Mouse (Mus musculus) WW6 (cell line): ENCODE results near the gene Ermp1.

ENCODE experiments used
- DNase-seq: peaks from one replicate; pipeline ENCODE4 v3.0.0-alpha.2; 2013; ENCODE audit warnings: low read depth, low spot score

The Ermp1 gene

DNA sequence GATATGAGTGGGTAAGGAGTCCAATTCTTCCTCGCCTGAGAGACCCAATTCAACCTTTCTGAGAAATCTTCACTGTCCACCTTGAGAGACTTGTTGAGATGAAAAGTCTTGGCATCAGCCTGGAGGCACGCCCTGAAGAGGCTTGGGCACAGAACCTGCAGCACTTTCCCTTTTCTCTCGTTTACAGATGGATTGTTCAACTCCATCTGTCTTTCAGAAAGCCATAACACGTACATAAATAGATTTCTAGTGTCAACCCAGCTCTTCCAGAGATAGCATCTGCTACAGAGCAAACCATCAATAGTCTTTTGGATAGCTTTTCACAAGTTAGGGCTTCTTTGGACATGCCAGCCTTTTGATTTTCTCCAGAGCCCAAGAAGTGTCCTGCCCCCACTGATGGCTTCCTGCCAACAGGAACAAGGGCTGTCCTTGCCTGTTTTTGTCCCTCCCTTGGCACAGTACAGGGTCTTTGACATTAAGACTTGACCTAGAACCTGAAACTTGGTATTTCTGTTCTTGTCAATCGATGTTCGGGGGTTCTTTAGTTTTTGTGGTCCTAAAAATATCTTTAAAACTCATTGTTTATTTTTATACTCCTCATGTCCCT lies 13.9 kb upstream of the Ermp1 start:
- DNase-seq = no peak

DNA sequence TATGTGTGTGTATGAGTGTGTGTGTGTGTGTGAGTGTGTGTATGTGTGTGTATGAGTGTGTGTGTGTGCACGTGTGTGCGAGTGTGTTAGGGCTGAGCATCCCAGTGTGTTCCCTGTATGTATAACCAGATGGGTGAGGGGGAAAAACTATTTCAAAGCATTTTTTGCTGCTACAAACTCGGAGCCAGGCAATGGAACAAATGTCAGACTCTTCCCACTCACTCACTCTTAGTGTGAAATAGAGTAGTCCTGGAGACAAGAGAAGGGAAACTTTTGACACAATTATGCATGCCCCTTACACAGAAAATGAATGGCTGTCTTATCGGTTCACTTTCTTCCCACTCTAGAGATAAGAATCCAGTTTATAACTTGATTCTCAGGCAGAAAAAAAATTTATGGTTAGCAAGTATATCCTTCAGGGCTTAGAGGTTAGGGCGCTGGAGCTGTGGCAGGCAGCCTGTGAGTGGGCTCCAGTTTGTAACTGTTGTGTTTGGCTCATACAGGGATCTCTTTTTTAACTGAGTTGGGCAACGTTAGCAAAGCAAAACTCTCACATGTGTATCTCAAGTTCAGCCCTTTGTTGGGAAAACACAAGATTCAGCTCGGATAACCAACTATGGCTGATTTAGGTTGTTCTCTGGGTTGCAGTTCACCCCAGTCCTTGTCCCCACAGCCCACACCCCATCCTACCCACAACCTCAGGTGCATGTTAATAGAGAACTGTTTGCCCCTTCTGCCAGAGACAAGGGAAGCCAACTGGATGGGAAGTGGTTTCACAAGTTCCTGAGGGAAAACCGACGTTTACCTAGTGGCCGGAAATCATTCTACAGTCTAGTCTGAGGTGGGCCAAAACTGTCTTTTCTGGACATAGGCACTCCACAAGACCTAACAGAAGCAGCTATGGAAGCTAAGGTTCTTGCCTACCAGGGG lies 12.9 kb upstream of the Ermp1 start:
- no peak for DNase-seq

DNA sequence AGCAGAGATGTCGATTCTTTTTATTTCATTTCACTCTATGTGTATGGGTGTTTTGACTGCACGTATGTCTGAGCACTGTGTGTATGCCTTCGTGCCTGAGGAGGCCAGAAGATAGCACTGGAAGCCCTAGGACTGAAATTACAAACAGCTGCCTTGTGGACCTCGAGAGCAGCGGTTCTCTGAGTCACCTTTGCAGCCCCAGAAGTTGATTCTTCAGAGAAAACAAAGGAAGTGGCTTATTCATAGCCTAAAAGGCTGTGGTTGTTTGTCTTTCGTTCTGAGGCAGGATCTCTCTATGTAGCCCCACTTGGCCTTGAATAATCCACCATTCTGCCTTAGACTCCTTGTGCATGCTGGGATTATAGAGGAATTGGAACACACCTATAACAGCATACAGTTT lies 11.5 kb upstream of the Ermp1 start:
- no peak for DNase-seq

DNA sequence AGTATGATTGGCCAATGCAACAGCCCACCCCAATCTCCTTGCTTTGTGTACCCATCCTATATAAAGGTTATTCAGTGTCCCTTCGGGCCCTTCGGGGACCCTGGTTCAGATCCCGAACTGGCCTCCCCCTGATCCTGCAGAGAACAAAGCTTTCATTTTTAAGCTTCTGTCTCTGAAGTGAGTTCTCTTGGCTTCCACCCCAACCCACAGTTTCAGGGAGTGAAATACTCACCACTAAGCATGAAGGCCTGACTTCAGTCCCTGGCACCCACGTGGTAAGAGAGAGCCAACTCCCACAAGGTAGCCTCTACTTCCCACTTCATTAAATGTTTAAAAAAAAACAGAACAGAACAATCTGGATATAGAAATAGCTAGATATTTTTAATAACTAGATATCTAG lies 10.6 kb upstream of the Ermp1 start:
- no peak for DNase-seq

DNA sequence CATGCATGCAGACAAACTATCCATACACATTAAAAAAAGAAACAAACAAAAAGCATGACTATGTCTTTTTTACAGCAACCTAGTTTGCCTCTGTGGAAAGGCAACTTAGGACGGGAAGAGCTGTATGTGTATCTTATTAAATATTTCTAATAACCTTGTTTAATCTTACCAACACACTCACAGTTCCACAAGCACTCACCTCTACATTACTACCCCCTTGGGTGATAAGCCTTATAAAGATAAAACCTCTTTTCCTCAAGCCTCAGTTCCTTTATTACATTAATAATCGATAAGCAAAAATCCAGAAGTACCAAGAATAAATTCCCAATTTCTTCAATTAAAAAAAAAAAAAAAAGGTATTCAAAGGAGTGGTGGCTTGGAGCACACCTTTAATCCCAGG lies 9.3 kb upstream of the Ermp1 start:
- no peak for DNase-seq

DNA sequence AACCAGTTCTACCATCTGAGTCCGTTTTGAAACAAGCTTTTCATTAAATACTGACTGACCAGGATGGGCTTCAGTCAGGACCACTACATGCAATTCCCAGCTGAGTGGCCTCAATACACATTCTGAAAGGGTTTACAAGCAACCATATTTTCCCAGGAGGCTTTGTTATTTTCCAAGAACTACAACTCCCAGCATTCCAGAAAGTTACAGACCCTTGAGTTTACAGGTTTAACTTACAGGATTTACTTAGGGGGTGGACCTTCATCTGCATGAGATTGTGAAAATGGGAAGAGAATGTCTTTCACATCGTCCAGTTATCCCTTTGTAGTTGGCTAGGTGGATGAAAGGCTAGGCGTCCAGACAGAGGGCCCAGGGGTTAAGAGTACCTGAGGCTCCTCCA lies 8.8 kb upstream of the Ermp1 start:
- no peak for DNase-seq

DNA sequence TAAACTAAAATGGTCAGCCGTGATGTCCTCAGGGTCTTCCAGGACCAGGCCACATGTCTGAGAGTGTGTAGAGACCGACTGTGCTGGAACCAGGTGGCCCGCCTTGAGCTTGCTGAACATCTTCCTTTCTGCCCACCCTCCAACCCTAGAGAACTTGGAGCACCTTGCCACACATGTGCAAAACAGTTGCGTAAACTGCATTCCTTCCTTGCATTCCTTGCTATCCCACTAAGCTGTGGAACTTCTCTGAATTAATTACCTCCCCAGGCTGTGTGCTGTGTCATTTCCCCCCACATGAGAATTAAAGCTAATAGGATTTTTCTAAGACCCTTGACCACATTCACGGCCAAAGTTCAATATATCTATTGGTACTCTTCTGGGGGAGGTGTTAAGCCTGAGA lies 8.4 kb upstream of the Ermp1 start:
- DNase-seq = no peak

DNA sequence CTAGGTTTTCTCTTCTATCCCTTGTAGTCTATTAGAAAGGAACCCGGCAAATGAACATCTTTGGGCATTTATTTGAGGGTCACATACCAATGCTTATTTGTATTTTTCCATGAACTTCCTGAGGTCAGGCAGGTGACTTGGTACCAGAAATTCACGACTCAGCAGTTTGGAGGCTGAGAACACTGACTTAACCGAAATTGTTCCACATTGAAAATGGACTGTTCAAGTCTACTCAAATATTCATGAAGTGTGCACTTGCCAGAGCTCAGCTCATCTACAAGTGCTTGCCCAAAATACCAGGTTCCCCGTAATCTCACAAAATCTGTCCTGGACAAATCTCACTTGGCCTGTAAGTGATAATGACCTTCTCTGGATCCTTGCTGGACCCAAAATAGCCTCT lies 7.8 kb upstream of the Ermp1 start:
- no peak for DNase-seq

DNA sequence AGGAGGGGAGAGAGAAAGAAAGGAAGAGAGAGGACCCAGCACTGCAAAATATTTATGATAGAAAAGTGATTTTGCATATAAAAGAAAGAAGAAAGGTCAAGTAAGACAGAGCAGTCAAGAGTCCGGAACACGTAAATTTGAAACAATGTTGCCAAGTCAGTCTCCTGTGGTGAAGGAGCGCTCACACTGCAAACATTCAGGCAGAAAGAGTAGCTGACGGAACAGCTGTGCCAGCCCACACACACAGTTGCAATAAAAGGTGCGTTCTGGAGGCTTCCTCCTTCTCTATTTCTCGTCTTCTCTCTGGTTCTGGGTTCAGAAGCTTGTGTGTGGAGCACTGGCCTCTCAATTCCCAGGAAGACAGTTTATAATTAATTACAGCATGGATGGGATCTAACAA lies 6.9 kb upstream of the Ermp1 start:
- DNase-seq = no peak

DNA sequence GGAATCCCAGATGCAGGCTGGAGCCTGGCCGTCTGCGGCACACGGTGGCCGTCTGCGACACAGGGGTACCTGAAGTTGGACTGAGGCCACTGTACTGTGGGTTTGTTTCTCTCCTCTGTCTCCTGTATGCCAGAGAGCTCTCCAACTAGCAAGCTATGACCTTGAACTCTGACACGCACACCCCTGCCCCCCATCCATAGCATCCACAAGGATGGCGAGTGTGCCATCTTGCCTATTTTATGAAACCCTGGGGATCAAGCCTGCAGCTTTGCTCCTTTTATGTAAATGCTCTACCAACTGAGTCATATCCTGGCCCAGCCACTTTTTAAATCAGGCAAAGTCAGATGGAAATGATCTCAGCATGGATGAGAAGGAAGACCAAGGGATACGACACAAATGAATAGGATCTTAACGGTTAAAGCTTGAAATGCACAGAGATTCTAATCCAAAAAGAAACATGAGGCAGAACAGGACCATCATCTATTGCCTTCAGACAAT lies 5.6 kb upstream of the Ermp1 start:
- no peak for DNase-seq

DNA sequence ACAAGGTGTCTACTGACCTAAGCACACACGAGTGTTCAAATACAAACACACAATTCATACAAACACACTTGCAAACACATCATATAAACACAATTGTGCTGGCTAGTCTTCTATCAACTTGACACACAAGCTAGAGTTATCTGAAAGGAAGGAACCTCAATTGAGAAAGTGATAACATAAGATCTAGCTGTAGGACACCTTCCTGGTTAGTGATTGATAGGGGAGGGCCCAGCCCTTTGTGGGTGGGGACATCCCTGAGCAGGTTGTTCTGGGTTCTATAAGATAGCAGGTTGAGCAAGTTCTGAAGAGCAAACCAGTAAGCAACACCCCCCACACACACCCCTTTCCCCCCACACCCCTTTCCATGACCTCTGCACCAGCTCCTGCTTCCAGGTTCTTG lies 1.5 kb upstream of the Ermp1 start:
- no peak for DNase-seq

DNA sequence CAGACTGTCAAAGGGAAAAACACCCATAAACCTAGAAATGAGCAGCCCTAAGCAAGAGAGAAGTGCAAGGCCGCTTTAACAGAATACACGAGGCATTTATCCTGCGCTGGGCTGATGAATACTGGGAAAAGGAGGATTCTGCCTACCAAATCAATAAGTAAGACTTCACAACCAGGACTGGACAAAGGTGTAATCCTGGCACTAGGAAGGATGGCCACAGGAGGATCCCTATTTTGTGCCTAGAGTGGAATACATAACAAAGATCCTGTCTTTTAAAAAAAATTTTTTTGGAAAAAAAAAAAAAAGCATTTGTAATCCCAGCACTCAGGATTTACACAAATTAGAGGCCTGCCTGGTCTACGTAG lies 317 bp upstream of the Ermp1 start:
- DNase-seq = no peak

DNA sequence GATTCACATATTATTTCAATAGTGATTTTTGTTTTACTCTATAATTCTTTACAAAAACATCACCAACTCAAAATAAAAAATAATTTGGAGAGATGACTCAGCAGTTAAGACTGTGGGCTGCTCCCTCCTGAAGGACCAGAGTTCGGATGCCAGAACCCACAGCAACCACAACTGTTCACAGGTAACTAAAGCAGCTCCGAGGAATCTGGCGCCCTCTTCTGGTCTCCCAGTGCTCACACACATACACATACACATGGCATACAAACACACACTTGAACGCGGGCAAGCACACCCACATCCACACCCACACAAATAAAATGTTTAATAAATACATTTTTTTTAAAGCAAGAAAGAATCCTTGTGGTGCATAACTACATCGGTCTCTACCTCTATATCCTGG lies 3.5 kb downstream of the Ermp1 start:
- DNase-seq = no peak

DNA sequence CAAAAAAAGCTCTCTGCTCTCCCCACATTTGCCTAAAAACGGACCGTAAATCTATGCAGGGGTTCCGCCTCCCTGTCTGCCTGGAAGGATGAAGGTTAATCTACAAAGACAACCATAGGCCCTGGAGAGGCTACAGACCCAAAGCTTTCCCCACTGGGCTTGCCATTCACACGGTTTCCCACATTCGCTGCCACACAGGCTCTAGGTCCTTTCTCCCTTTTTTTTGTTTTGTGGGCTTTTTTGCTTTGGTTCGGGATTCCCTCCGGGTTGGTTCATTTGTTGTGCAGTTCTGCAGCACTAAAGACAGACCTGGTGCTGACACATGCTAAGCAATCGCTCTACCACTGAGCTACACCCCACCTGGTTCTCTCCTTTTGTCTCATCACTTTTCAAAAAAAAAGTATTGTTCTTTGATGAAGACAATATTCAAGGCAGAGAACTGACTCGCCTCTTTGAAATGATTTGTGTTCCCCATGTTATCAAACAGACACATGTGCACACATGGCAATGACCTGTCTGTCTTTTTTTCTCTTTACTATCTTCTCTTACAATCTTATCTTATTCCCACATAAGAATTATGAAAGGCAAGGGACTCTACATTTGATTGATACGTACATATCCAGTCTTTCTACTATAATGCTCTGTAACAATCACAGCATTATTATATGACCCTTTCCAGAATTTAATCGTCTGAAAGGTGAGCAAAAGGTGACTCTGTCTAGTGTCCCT lies 4.9 kb downstream of the Ermp1 start:
- DNase-seq = no peak

DNA sequence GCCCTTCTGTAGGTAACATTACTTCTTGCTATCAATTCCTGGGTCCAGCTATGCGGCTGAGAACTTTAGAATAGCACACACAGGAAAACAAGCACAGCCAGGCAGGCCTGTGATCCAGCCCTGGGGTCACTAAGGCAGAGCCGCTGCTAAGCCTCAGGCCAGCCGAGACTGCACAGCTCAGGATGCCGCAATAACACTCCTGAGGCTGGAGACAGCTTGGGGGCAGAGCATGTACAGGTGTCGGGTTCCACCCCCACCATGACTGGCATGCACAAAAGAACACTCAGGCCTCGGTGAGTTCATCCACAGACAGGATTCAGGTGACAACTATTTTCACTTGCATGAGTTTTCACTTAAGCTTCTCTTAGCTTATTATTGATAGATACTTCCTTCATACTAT lies 6.0 kb downstream of the Ermp1 start:
- DNase-seq = no peak

DNA sequence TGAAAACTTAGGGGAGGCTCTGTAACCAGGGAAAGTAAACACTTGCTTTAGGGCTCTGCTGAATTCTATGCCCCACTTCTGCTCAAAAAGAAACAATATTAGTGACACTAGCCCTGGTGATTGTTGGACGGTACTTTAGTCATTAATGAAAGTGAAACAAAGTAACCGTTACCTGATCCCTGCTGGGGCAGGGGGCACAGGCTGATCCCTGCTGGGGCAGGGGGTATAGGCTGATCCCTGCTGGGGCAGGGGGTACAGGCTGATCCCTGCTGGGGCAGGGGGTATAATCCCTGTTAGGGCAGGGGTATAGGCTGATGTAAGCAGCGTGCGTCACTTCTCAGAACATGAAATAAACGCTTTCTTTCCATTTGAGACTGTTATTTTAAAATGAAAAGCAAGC lies 6.7 kb downstream of the Ermp1 start:
- no peak for DNase-seq

DNA sequence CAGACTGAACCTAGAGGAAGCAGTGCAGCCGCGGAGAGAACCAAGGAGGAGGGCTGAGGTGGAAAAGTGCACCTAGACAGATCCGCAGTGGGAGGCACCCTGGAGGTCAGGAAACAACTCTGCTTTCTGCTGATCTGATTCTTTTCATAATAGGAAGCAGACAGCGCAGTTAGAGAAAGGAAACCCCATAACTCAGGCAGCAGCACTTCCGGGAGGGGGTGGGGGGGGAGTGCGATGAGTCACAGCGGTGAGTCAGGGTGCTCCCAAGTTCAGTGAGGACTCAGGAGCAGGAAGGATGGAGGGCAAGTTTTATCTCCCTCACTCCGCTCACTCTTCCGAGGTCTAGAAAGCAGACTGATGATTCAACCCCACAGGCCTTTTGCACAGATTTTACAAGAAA lies 7.2 kb downstream of the Ermp1 start:
- DNase-seq = no peak

DNA sequence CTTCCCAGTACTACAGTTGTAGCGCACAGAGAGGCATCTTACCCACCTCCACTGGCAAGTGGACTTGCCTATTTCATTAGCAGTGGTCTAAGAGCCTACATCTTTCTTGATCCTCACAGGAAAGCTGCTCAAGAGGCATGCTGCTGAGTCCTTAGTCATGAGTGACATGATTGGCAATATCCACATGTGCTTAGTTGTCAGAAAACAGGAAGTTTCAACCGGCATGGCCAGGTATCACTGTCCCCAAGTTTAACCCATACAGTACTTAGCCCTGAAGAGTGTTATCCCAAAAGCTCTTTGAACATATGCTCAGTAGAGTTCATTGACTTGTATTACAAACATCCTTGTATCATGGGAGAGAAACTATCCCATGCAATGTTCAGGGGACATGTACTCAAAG lies 36.1 kb downstream of the Ermp1 start:
- no peak for DNase-seq

DNA sequence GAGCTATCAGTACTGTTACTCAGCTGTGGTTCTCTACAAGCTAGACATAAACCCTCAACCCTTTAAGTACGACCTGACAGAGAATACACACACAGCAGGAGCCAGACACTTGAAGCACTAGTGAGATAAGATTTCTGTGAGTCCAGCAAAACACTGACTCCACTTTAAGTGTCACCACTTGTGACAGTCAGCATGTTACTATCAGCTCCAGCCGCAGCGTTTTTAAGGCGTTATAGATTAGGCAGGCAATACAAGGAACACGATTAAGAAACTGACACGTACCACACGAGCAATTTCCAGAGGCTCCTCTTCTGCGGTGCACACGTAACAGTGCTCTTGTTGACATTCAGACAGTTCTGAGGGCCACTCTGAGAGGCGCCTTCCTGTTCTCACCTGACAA lies 37.3 kb downstream of the Ermp1 start:
- DNase-seq = no peak

DNA sequence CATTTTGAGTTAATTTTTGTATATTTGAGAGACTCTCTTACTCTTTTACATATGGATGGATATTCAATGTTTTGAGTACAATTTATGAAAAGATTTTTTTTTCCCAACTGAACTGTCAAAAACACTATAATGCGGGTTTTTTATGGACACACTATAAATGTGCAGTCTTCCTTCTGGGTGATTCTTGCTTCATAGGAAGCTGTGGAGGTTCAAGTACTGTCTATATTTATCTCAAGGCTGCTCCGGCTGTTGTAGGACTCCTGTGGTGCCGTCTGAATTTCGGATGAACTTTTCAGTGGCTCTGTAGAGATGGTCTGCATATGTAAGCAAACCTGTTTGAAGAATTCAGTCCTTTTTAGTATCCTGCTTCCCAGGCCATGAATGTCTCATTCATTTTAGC lies 40.0 kb downstream of the Ermp1 start:
- no peak for DNase-seq

DNA sequence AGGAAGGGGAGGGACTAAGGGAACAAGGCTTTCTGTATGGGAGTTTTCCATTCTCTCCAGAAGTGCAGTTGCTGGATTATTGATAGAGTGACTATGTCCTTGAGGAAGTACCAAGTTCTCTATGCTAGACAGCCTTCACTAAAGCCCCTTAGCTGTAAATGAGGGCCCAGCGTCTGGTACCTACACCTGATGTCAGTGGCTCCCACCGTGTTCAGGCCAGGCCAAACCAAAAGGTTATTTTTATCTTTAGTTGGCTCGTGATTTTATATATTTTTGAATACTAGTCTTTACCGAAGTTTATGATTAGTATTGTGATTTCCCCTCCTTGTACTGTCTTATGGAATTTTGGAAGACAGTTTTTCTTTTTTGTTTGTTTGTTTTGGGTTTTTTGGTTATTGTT lies 40.7 kb downstream of the Ermp1 start:
- no peak for DNase-seq

DNA sequence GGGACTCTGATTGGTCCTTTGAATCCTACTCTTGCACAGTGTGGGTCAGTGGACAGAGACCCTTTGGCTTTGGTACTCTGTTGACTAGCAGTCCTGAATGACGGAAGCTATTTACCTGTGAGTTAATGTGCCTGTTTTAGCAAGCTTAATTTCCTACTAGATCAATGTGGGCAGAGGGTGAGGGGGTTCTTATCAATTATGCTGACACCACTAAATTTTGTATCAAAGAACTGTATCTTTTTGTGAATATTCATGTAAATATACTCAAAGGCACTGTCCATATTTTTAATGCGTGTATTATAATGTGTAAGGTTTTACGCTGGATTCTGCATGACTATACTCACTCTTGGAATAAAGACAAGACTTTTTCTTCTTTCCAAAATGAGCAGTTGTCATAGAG lies 43.6 kb downstream of the Ermp1 start:
- DNase-seq = no peak
